Mouse (Mus musculus): Measurements from ENCODE around the gene Arid3c. TPM values are rescaled to one million over a fixed set of nuclear protein-coding genes. Genes with fewer than 3 reads are reported as not detected.
A peak's percentile ranks its signal among the peaks of the same experiment; 100 is the strongest.
"Not testable (repeated sequence)": the region's sequence is repeated elsewhere in the genome, so short reads cannot be mapped to it uniquely, and the experiment has no call there.

The Arid3c gene
- polyA plus RNA-seq, 1 experiment from 2014 or later = 1.1 TPM

DNA sequence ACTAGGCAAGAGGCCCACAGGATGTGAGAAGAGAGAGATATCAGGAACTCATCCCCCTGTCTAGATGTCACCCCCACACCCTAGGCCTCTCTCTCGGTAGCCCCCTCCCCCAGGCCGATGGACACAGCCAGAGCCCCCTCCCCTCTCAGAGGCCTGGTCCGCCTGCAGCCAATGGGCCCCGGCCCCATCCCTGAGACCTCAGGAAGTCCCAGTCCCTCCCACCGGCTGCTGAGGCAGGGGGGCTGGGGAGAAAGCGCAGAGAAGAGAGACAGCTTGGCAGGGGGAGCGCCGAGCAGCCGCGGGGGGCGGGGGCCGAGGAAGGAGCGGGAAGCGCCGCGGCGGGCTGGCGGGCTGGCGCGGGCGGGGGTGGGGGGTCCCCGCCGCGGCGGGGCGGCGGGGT lies 47.6 kb downstream of the Arid3c start:
- Histone ChIP-seq H3K4me2 (peak overlapping the region; percentile 42), H3K27ac (peak overlapping the region; percentile 64), H3K4me1 (replicated peaks) (peaks cover 54% of the 10 kb centered on the region), H3K4me3 (peak overlapping the region; percentile 22; the same call in 1 of the 2 replicates), H3K9ac (0 out of 2 replicates have a peak overlapping the region, but pooled peaks have one; percentile 49)
- not testable (repeated sequence) for ATAC-seq (ENCODE audit: low FRiP score); H3K36me3 ChIP-seq; H3K9me3 ChIP-seq; H3K27me3 ChIP-seq
- 0% methylated on average over 4 of the region's 27 CpGs for WGBS

DNA sequence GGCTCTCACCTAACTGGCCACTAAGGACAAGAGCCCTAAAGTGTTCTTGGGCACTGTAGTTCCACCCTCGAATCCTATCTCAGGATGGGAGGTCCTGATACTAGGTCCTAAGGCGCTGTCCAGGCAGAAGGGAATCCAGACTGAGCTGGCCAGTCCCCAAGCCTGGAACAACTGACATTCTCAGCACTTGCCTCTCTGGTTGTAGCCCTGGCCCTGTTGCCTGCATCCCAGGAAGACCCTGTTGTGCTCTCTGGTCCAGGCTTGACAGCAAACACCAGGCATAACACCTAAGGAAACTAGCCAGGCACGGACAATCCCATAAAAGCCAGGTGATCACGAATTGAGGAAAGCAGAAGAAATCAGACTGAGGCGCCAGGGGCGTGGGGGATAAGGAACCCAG lies 48.2 kb downstream of the Arid3c start:
- Histone ChIP-seq H3K4me2 (peak overlapping the region; percentile 32), H3K9me3 (no peaks in the 10 kb centered on the region), H3K36me3 (no peaks in the 10 kb centered on the region), H3K4me3 (no peak overlapping the region), H3K4me1 (replicated peaks) (peaks cover 59% of the 10 kb centered on the region), H3K27ac (peak overlapping the region; percentile 80), H3K27me3 (no peaks in the 10 kb centered on the region), H3K9ac (peak overlapping the region; percentile 57)
- 25% methylated on average over 6 of the region's 6 CpGs for WGBS
- no peak for ATAC-seq (ENCODE audit: low FRiP score)

GRCm38 (mm10) chr4:41681947-41682346 lies 49.0 kb downstream of the Arid3c start:
- H3K4me3 ChIP-seq = no peak overlapping the region
- 0 out of 2 replicates have a peak overlapping the region, but pooled peaks have one; percentile 57 for H3K9ac ChIP-seq
- H3K4me1 ChIP-seq (replicated peaks) = peaks cover 64% of the 10 kb centered on the region
- WGBS = 66% methylated on average over 10 of the region's 10 CpGs
- no peak for ATAC-seq (ENCODE audit: low FRiP score)
- H3K9me3 ChIP-seq = no peaks in the 10 kb centered on the region
- H3K27ac ChIP-seq = peak overlapping the region; percentile 80
- peak overlapping the region; percentile 32; the same call in 1 of the 2 replicates for H3K4me2 ChIP-seq
- H3K36me3 ChIP-seq = no peaks in the 10 kb centered on the region
- H3K27me3 ChIP-seq = no peaks in the 10 kb centered on the region

- ATAC-seq (ENCODE audit: low FRiP score) = no peak
- Histone ChIP-seq H3K27me3 (no peaks in the 10 kb centered on the region), H3K4me1 (replicated peaks) (peaks cover 72% of the 10 kb centered on the region), H3K9ac (peak overlapping the region; percentile 39; the same call in 1 of the 2 replicates), H3K4me2 (no peak overlapping the region), H3K27ac (no peak overlapping the region), H3K36me3 (no peaks in the 10 kb centered on the region), H3K4me3 (no peak overlapping the region), H3K9me3 (no peaks in the 10 kb centered on the region)
- 67% methylated on average over 4 of the region's 4 CpGs for WGBS
These were observed 49.8 kb downstream of the Arid3c start for GRCm38 (mm10) chr4:41681176-41681575.

GRCm38 (mm10) chr4:41679291-41679690 lies 51.7 kb downstream of the Arid3c start:
- Histone ChIP-seq H3K9ac (peak overlapping the region; percentile 56; the same call in 1 of the 2 replicates), H3K4me1 (replicated peaks) (peaks cover 86% of the 10 kb centered on the region), H3K27me3 (no peaks in the 10 kb centered on the region), H3K27ac (peak overlapping the region; percentile 69), H3K4me2 (no peak overlapping the region), H3K9me3 (no peaks in the 10 kb centered on the region), H3K4me3 (no peak overlapping the region), H3K36me3 (no peaks in the 10 kb centered on the region)
- WGBS = 33% methylated on average over 1 of the region's 2 CpGs
- ATAC-seq (ENCODE audit: low FRiP score) = no peak

- Histone ChIP-seq H3K4me1 (replicated peaks) (peaks cover 86% of the 10 kb centered on the region), H3K9me3 (no peaks in the 10 kb centered on the region), H3K4me3 (no peak overlapping the region), H3K27me3 (no peaks in the 10 kb centered on the region), H3K36me3 (no peaks in the 10 kb centered on the region), H3K4me2 (no peak overlapping the region), H3K9ac (no peak overlapping the region), H3K27ac (peak overlapping the region; percentile 69; the same call in 1 of the 2 replicates)
- WGBS = 79% methylated on average over 6 of the region's 6 CpGs
- ATAC-seq (ENCODE audit: low FRiP score) = no peak
These were observed 52.1 kb downstream of the Arid3c start for GRCm38 (mm10) chr4:41678863-41679262.

- Histone ChIP-seq H3K4me2 (0 out of 2 replicates have a peak overlapping the region, but pooled peaks have one; percentile 2), H3K9me3 (no peaks in the 10 kb centered on the region), H3K4me1 (replicated peaks) (peaks cover 95% of the 10 kb centered on the region), H3K27ac (peak overlapping the region; percentile 82), H3K9ac (peak overlapping the region; percentile 55), H3K27me3 (no peaks in the 10 kb centered on the region), H3K36me3 (no peaks in the 10 kb centered on the region), H3K4me3 (no peak overlapping the region)
- peak; percentile 68 for ATAC-seq (ENCODE audit: low FRiP score)
- WGBS = 43% methylated on average over 12 of the region's 13 CpGs
These were observed 53.8 kb downstream of the Arid3c start for GRCm38 (mm10) chr4:41677006-41677629.

DNA sequence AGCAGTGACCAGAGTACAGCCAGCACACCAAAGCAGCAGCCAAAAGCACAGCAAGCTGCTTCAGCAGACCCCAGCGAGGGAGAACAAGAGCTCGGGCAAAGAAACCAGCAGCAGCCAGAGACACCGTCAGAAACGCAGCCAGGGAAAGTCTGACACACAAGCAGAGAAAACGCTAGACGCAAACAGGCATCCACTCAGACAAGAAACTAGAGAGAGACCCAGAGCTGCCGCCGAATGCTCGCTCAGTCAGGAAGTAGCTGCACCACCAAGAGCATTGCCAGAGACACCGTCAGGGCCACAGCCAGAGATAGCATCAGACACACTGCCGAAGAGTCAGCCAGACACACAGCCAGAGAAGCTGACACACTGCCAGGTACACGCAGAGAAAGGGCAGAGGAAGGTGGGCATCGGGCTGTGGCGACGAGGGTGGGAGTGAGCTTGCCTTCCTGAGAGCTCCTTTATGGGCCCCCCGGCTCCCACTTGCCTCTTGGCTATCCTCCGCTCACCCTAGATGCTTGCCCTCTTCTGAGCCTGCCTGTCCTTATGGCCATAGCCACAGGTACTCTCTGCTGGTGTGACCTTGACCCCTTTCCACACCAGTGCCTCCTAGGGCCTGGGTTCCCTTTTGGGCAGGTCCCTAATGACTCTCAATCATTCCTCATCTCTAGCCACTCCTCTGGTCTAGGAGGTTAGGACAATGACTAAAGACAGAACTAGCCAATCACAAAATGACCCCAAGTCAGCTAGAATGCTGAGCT lies 54.5 kb downstream of the Arid3c start:
- H3K4me2 ChIP-seq = peak overlapping the region; percentile 2; the same call in 1 of the 2 replicates
- no peaks in the 10 kb centered on the region for H3K9me3 ChIP-seq
- H3K36me3 ChIP-seq = no peaks in the 10 kb centered on the region
- H3K27me3 ChIP-seq = no peaks in the 10 kb centered on the region
- no peak overlapping the region for H3K4me3 ChIP-seq
- peak overlapping the region; percentile 82 for H3K27ac ChIP-seq
- H3K4me1 ChIP-seq (replicated peaks) = peaks cover 97% of the 10 kb centered on the region
- WGBS = 65% methylated on average over 17 of the region's 17 CpGs
- ATAC-seq (ENCODE audit: low FRiP score) = no peak
- peak overlapping the region; percentile 55 for H3K9ac ChIP-seq

Other genes starting within 250 kb of the Arid3c start
- 7.0 TPM in 2 replicates for gene AI464131, start 228.1 kb downstream of the Arid3c start, polyA plus RNA-seq (2015; fragmentation: Nextera tagmentation; extraction: Ambion mirVana)
- 9.8 and 17.9 TPM in 2 replicates for gene 1110017D15Rik, start 213.8 kb downstream of the Arid3c start, polyA plus RNA-seq (2015; fragmentation: Nextera tagmentation; extraction: Ambion mirVana)
- 16.7 and 18.1 TPM in 2 replicates for gene Fam219a, start 161.6 kb downstream of the Arid3c start, polyA plus RNA-seq (2015; fragmentation: Nextera tagmentation; extraction: Ambion mirVana)
- 3.2 and 5.0 TPM in 2 replicates for gene Dnaic1, start 161.4 kb downstream of the Arid3c start, polyA plus RNA-seq (2015; fragmentation: Nextera tagmentation; extraction: Ambion mirVana)
- 92.0 and 95.2 TPM in 2 replicates for gene Enho, start 90.8 kb downstream of the Arid3c start, polyA plus RNA-seq (2015; fragmentation: Nextera tagmentation; extraction: Ambion mirVana)
- gene Cntfr, start 34.1 kb downstream of the Arid3c start, polyA plus RNA-seq (2015; fragmentation: Nextera tagmentation; extraction: Ambion mirVana) = 24.4 and 27.8 TPM in 2 replicates
- 47.6 and 48.5 TPM in 2 replicates for gene Il11ra1, start 31.2 kb downstream of the Arid3c start, polyA plus RNA-seq (2015; fragmentation: Nextera tagmentation; extraction: Ambion mirVana)
- 63.0 and 66.8 TPM in 2 replicates for gene Rpp25l, start 17.6 kb downstream of the Arid3c start, polyA plus RNA-seq (2015; fragmentation: Nextera tagmentation; extraction: Ambion mirVana)
- 301 and 303 TPM in 2 replicates for gene Dctn3, start 8.0 kb downstream of the Arid3c start, polyA plus RNA-seq (2015; fragmentation: Nextera tagmentation; extraction: Ambion mirVana)
- 36.6 and 42.8 TPM in 2 replicates for gene Galt, start 24.1 kb upstream of the Arid3c start, polyA plus RNA-seq (2015; fragmentation: Nextera tagmentation; extraction: Ambion mirVana)
- gene Sigmar1, start 25.0 kb upstream of the Arid3c start, polyA plus RNA-seq (2015; fragmentation: Nextera tagmentation; extraction: Ambion mirVana) = 58.9 and 62.0 TPM in 2 replicates
- 256 and 261 TPM in 2 replicates for gene Ccl27a, start 43.1 kb upstream of the Arid3c start, polyA plus RNA-seq (2015; fragmentation: Nextera tagmentation; extraction: Ambion mirVana)
- gene Gm21541, start 172.5 kb upstream of the Arid3c start, polyA plus RNA-seq (2015; fragmentation: Nextera tagmentation; extraction: Ambion mirVana) = not detected in 2 replicates
- gene Gm20878, start 210.4 kb upstream of the Arid3c start, polyA plus RNA-seq (2015; fragmentation: Nextera tagmentation; extraction: Ambion mirVana) = 7.8 and 10.6 TPM in 2 replicates
- gene Fam205a4, start 234.9 kb upstream of the Arid3c start, polyA plus RNA-seq (2015; fragmentation: Nextera tagmentation; extraction: Ambion mirVana) = 0.87 and 0.92 TPM in 2 replicates